Mouse (Mus musculus): ENCODE results near the gene Gm21992. TPM values are rescaled to one million over a fixed set of nuclear protein-coding genes. Genes with fewer than 3 reads are reported as not detected.
A peak's percentile ranks its signal among the peaks of the same experiment; 100 is the strongest.
"Not testable (repeated sequence)": the region's sequence is repeated elsewhere in the genome, so short reads cannot be mapped to it uniquely, and the experiment has no call there.

Gm21992 gene
- total and polyA plus RNA-seq, 3 experiments, result 10.8 to 21.9 TPM; not detected in 1

- Histone ChIP-seq H3K27me3 (ENCODE audit: control insufficient read depth in 1 of 2, insufficient read depth in 2 of 2, low read length in 2 of 2) (no peaks in the 10 kb centered on the region), H3K4me3 (ENCODE audit: control insufficient read depth in 1 of 2, insufficient read depth in 1 of 2, low read depth in 2 of 2, low read length in 2 of 2) (no peak overlapping the region), H3K27ac (ENCODE audit: control insufficient read depth, low read depth, low read length) (no peak overlapping the region), H3K4me1 (ENCODE audit: control insufficient read depth in 1 of 2, insufficient read depth in 2 of 2, low read length in 2 of 2) (no peaks in the 10 kb centered on the region), H3K9ac (ENCODE audit: control insufficient read depth, low read depth, low read length, poor library complexity, severe bottlenecking) (no peak overlapping the region), H3K79me2 (ENCODE audit: control insufficient read depth, insufficient read depth, low read length, poor library complexity) (peaks cover 27% of the 10 kb centered on the region), H3K9me3 (replicated peaks; ENCODE audit: insufficient read depth, low read length) (no peaks in the 10 kb centered on the region), H3K36me3 (ENCODE audit: control insufficient read depth in 1 of 2, insufficient read depth in 2 of 2, low read length in 2 of 2) (peaks cover 0 to 52% of the 10 kb centered on the region in 2 experiments; a peak in 2 of 4 replicates)
- no peak for TF ChIP-seq ELF1 (IDR thresholded peaks at IDR 0.05; ENCODE audit: low read depth, low read length)
- 0 out of 4 replicates have a peak, but pooled peaks of 1 of the 2 experiments have one; percentile 6 for TF ChIP-seq POLR2A (IDR thresholded peaks at IDR 0.05; ENCODE audit: control insufficient read depth in 1 of 2, insufficient read depth in 1 of 2, low read depth in 1 of 2, low read length in 2 of 2, poor library complexity in 1 of 2)
- no peak for TF ChIP-seq NELFE (IDR thresholded peaks at IDR 0.05; ENCODE audit: low read depth, low read length)
- TF ChIP-seq TAL1 (IDR thresholded peaks at IDR 0.05; ENCODE audit: low read length), result no peak
- no peak for TF ChIP-seq SMC3 (IDR thresholded peaks at IDR 0.05; ENCODE audit: low read depth, low read length)
- no peak for TF ChIP-seq MAX (IDR thresholded peaks at IDR 0.05; ENCODE audit: low read length)
- no peak for DNase-seq (ENCODE audit: low read depth, low spot score)
Measured at GRCm38 (mm10) chr19:4767507-4768148, 43.8 kb downstream of the Gm21992 start.

- Histone ChIP-seq H3K36me3 (ENCODE audit: control insufficient read depth in 1 of 2, insufficient read depth in 2 of 2, low read length in 2 of 2) (peaks cover 9 to 33% of the 10 kb centered on the region in 2 experiments), H3K79me2 (ENCODE audit: control insufficient read depth, insufficient read depth, low read length, poor library complexity) (peaks cover 18% of the 10 kb centered on the region)
- TF ChIP-seq RAD21 (IDR thresholded peaks at IDR 0.05; ENCODE audit: low read depth, low read length) (peak; percentile 9; the same call in 1 of the 2 replicates), E2F4 (IDR thresholded peaks at IDR 0.05; ENCODE audit: borderline replicate concordance, low read depth, low read length) (no peak), CTCF (IDR thresholded peaks at IDR 0.05 in 2 of 3, conservative IDR thresholded peaks at IDR 0.05 in 1 of 3; ENCODE audit: control insufficient read depth in 1 of 3, insufficient read depth in 1 of 3, low read depth in 2 of 3, low read length in 3 of 3, poor library complexity in 1 of 3, severe bottlenecking in 1 of 3) (peak in 1 of 3 experiments; percentile 30; a peak in 2 of 6 replicates)
Measured at GRCm38 (mm10) chr19:4762876-4763275, 48.5 kb downstream of the Gm21992 start.

GRCm38 (mm10) chr19:4760544-4760943 is 50.9 kb downstream of the Gm21992 start:
- H3K27ac ChIP-seq (ENCODE audit: control insufficient read depth, low read depth, low read length); DNase-seq (ENCODE audit: low read depth, low spot score); H3K4me1 ChIP-seq (ENCODE audit: control insufficient read depth in 1 of 2, insufficient read depth in 2 of 2, low read length in 2 of 2); H3K4me3 ChIP-seq (ENCODE audit: control insufficient read depth in 1 of 2, insufficient read depth in 1 of 2, low read depth in 2 of 2, low read length in 2 of 2); H3K27me3 ChIP-seq (ENCODE audit: control insufficient read depth in 1 of 2, insufficient read depth in 2 of 2, low read length in 2 of 2); H3K9me3 ChIP-seq (replicated peaks; ENCODE audit: insufficient read depth, low read length); H3K9ac ChIP-seq (ENCODE audit: control insufficient read depth, low read depth, low read length, poor library complexity, severe bottlenecking): not testable (repeated sequence)
- peaks cover 14% of the 10 kb centered on the region for H3K79me2 ChIP-seq (ENCODE audit: control insufficient read depth, insufficient read depth, low read length, poor library complexity)
- H3K36me3 ChIP-seq (ENCODE audit: control insufficient read depth in 1 of 2, insufficient read depth in 2 of 2, low read length in 2 of 2), result peaks cover 13 to 17% of the 10 kb centered on the region in 2 experiments
- TF ChIP-seq ZNF384 (IDR thresholded peaks at IDR 0.05; ENCODE audit: low read depth, low read length), result peak; percentile 61; the same call in 1 of the 2 replicates

More at GRCm38 (mm10) chr19:4762876-4763275, 48.5 kb downstream of the Gm21992 start:
- no peak for DNase-seq (ENCODE audit: low read depth, low spot score)
- Histone ChIP-seq H3K4me3 (ENCODE audit: control insufficient read depth in 1 of 2, insufficient read depth in 1 of 2, low read depth in 2 of 2, low read length in 2 of 2) (no peak overlapping the region), H3K27me3 (ENCODE audit: control insufficient read depth in 1 of 2, insufficient read depth in 2 of 2, low read length in 2 of 2) (no peaks in the 10 kb centered on the region), H3K9ac (ENCODE audit: control insufficient read depth, low read depth, low read length, poor library complexity, severe bottlenecking) (no peak overlapping the region), H3K9me3 (replicated peaks; ENCODE audit: insufficient read depth, low read length) (no peaks in the 10 kb centered on the region), H3K4me1 (ENCODE audit: control insufficient read depth in 1 of 2, insufficient read depth in 2 of 2, low read length in 2 of 2) (no peaks in the 10 kb centered on the region), H3K27ac (ENCODE audit: control insufficient read depth, low read depth, low read length) (no peak overlapping the region)
